Mouse (Mus musculus): Measurements from ENCODE around the gene Cd46.

Gene Cd46

DNA sequence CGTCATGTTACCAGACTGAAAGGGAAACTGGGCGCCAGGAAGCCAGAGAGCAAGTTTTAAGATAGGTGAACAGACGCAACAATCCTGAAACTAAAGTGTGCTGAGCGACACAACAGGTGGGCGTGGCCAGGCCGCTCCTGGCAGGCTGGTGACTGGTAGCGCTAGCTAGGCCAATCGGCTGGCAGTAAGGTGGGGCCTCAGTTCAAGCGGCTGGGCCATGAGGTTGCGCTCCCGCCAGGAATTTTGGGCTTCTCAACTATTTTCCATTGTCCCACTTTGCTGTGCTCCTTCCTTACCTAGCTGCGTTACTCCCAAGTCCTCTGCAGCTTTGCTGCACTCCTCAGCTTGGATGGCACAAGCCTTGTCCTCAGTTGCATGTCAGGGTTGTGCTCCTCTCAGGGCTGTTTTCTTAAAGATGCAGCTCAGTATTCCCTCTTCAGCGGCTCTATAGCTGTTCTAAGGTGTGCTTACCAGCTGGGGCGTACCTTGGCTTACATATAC, at the start of gene Cd46:
Gene Cd46 (minus strand): TSS at position 30 of the 501 bp plus-strand sequence.
- DNase-seq (ENCODE audit: low read depth, low spot score) = no peak

DNA sequence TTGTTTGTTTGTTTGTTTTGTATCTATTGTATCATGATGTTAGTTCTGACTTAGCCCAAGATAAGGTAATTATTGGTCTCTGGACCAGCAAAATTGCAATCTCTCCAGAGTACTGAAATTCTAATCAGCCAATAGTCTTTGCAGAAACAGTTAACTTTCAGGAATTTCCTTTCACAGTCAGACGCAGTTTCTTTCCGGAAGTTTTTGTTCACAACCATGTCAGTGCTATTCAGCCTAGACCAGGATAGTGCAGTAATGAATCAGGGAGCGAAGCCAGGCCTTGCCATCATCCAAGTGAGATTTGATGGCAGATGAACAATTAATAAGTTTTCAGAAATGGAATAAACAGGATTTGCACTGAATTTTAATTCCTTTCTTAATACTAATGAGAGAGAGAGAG, 40.0 kb upstream of the Cd46 start:
- no peak for DNase-seq (ENCODE audit: low read depth, low spot score)

DNA sequence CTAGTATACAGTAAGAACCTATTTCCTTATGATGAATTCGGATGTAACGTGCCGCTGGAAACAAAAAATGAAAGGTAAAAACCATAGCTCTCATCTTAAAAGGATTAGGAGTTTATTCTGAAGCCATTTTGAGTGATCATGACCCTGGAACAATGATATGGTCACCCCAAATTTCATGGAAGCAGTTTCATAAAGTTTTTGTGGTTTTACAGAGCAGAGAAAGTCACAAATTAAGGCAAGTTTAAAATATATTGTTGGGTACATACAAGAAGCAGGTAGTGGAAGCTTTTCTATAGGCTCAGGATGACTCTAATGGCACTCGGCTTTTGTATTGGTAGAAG, 39.6 kb upstream of the Cd46 start:
- DNase-seq (ENCODE audit: low read depth, low spot score) = no peak

DNA sequence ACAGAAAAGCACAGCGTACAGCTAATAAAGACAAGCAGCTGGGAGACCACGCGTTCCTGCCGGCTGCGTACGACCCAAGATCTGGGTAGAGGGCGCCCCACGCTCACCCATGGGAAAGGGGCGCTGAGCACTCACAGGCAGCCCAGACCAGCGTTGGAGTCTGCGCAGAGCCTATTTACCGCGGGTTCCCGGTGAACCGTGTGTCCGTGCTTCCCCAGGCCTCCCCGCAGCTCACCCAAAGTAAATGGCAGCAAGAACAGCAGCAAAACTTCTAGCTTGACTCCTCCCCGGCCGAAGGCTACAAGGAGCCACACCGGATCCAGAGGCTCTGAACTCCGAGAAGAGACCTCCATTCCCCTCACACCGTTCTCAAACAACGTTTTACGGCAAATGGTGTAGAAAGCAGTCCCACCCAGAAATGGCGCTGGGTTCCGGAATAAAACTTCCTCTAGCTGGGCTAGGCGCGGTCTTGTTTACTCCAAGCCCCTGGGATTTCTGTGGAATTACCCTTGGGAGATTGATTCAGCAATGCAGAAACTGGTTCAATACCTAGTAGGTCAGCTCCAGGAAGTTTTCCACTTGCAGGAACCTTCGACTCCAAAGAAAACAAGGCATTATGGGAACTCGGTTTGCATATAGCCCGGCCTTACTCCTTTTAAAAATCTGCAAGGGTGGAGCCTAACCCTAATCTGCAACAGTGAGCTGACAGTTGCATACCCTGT, 39.1 kb upstream of the Cd46 start, which contains the start of gene Cr1l:
Gene Cr1l (minus strand): TSS at position 634 of the 722 bp plus-strand sequence.
- DNase-seq (ENCODE audit: low read depth, low spot score) = peak; percentile 70

DNA sequence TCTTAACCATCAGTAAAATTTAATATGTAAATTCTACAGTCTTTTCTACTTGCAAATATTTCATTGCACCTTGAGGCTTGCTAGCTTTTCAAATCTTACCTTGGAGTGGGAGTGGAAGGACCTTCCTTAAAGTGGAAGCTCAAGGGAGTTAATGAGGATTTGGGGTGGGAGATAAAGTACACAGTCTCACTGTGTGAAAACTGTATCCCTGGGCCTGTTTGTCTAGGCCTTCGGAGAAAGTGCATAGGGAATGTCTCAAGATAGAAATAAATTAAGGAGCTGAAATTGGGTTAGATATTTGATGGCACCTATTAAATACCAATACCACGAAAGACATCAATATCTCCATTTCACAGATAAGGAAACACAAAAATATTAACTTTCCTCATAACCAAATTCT, 38.4 kb upstream of the Cd46 start:
- DNase-seq (ENCODE audit: low read depth, low spot score) = peak; percentile 31

DNA sequence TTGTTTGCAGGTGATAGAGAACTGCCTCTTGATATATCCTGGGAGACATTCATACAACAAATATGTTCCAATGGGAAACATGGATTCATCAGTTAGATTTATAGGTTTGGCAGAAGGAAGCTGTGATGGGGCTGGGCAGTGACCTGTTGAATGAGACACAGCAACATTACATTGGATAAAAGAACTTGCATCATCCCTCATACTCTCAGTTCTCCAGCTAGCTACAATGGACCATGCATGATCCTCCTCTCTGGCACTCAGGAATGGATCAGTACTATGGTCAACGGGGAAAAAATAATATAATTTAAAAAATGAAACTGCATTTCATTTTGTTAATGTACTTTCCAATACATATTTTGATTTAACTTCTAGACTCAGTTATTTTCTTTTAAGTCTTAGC, 37.8 kb upstream of the Cd46 start:
- DNase-seq (ENCODE audit: low read depth, low spot score) = no peak

DNA sequence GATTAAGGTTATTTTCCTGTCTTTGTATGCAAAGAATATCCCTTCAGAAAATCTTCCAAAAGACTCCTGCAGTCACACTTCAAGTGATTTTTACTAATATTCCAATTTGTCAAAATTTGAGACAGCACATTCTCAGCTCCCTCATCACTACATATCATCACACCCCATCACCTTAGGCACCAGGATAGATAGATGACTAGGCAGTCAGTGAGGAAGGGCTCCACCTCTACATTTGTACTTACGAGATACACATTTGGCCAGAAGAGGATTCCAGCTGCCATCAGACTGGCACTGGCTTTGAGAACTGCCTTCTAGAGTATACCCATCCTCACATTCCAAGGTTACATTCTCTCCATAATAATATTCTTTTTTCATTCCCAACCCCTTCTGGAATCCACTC, 22.4 kb upstream of the Cd46 start:
- DNase-seq (ENCODE audit: low read depth, low spot score) = no peak

DNA sequence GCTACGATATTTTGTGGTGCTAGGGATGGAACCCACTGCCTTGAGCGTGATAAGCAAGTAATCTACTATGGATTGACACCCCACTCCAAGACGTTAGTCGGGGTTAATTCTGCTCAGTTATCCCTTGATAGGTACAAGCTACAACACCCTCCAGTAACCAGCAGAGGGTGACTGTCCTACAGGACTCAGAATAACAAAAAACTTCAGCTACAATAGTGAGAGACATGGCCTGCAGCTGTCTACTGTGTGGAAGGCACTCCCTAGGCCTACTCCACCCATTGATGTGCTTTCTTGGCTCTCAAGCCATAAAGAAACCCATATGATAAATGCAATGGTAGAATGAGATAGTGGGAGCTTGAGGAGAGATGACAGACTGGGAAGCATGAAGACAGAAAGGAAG, 21.6 kb upstream of the Cd46 start:
- no peak for DNase-seq (ENCODE audit: low read depth, low spot score)

DNA sequence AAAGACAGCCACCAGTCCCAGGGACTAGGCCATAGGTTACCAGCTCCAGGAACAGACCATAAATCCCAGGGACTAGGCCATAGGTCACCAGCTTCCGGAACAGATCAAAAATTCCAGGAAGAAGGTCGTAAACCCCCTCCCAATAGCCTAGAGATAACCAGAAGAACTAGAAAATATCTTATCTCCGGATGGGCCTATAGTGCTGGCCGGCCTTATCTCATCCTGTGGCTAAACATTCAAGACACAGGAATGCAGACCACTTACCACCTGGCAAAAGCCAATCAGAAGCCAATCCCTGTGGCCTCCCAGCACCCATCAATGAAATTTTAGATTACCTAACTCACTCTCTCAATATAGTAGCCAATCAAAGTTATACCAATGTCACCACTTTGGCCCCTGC, 8.6 kb upstream of the Cd46 start:
- DNase-seq (ENCODE audit: low read depth, low spot score) = no peak

DNA sequence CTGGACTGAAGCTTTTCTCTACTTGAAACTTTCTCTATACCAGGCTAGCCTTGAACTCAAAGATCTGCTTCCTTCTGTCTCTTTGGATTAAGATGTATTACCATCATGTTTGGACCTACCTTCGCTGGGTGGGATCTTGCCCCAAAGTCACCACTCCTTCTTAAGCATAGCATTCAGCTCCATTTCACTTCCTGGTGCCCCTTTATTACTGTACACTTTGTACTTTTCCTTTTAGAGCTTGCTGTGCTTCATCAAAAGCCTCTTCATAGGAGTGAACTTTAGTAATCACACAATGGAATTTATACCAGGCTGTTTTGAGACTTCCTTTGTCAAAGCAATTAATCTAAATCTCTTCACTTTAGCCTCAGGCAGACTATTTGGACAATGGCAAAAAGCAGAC, 6.0 kb upstream of the Cd46 start:
- no peak for DNase-seq (ENCODE audit: low read depth, low spot score)

DNA sequence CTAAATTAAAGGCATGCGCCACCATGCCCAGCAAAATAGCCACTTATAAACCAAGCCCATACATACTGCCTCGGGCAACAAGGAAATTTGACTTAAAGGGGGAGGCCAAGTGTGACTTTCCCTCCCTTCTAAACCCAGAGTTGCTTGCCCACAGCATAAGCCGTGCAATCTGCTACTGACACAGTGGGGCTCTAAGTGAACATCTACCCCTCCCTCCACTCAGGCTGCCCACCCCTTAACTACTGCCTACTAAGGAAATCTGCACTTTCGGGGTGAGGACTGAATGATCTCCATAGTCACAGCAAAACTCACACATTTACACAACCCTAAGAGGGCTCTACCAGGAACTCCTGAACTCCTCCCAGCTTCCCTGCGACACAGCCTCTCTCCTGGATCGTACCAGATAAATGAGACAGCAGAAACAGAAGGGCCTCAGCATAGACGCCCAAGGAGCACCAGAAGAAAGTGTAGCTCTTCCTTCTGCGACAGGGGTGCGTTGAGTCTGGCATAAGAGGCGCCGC, 290 bp downstream of the Cd46 start:
- peak; percentile 90 for DNase-seq (ENCODE audit: low read depth, low spot score)

DNA sequence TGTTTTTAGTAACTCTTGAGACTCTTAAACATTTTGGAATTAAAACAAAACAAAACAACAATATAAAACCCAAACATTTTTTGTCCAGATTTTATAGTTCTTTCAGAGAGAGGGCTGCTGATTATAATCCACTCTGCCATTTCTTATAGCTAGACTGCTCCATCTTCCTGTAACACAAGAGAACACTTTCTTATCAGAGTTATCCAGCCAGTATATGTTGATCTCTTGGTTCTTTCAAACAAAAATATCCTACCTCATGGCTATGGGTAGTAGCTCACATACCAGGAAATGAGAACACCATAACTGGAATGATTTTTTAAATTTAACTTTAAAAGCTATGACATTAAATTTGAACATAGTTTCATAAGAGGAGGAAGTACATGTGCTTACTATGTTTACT, 9.9 kb downstream of the Cd46 start:
- DNase-seq (ENCODE audit: low read depth, low spot score) = no peak

DNA sequence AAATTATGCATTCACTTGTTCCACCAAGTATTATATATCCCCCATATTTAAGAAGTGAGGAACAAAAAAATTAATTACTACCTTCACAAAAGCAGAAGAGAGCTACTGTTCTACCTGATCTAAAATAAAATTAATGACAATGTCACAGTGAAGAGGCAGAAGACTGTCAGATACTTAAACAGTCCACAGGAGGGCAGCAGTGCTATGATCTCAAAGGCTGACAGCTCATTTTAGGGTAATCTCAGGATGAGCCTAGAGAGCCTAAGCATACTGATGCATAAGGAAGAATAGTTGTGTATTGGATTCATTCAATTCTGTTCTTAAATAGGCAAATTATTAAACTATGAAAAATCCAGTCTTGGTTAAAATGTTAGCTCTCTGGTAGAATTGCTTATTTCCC, 51.6 kb downstream of the Cd46 start:
- DNase-seq (ENCODE audit: low read depth, low spot score) = peak; percentile 45

DNA sequence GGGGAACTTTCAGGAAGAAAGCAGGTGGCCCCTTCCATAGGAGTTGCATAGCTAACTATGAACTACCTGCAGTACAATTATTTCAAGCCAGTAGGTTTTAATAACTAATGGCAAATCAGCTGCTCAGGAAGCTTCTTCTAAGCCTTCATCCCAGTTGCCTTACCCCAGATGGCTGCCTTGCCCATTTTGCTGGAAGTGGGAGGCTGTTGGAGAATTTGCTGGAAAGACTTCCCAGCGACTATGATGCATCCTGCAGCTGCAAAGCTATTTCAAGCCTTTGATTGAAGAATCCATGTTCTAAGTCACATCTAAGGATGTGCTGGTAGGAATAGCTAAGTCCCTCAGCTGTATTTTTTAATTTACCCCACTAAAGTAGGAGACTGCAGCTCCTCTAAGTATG, 53.7 kb downstream of the Cd46 start:
- no peak for DNase-seq (ENCODE audit: low read depth, low spot score)

DNA sequence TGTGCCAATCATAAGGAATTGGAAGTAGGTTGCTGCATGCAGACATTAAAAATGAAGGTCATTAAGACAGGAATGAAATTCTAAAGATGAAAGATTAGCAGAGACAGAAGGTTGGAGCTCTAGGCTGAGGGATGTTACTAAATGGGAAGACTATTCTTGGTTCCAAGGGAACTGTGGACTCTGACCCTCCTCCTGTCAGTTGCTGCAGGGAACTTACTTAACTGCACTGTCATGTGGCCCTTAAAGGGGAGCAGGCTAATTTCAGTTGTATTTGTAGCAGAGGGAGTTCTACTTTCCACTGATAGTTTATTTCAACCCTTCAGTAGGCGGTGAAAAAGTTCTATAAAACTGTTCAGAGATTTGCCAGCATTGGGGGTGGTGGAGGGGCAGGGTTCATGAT, 54.1 kb downstream of the Cd46 start:
- DNase-seq (ENCODE audit: low read depth, low spot score) = no peak

DNA sequence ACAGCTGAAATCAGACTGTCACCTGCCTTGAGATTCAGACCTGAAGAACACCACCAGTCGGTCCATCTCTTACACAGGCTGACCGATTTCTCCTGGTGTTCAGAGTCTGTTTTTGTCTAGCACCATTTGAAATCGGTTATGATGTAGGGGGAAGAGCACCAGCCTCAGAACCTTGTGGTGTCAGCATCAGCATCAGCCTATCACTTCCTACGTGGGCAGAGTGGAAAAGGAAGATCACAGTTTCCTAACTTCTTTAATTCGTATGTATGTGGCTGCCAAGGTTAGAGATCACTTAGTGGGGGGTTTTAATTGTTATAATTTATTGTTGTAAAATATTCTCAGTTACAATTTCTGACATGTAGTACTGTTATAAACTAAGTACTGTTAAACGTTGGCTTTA, 54.6 kb downstream of the Cd46 start:
- no peak for DNase-seq (ENCODE audit: low read depth, low spot score)

DNA sequence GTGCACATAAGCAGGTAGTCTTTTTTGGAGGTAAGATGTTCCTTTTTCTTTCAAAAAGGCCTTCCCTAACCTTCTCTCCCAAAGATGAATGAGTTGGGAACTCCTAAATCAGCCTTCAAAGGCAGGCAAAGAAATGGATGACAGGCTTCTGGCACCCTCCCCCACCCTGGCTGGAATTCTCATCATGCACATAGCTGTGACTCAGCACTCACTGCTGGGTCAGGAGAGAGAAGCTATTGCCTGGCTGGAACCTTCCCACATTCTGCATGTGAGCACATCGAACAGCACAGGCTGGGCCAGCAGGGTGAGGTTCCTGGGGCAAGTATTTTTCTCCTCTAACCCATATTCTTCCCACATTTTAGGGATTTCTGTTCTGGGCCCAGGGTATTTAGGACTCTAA, 58.1 kb downstream of the Cd46 start:
- DNase-seq (ENCODE audit: low read depth, low spot score) = peak; percentile 15

DNA sequence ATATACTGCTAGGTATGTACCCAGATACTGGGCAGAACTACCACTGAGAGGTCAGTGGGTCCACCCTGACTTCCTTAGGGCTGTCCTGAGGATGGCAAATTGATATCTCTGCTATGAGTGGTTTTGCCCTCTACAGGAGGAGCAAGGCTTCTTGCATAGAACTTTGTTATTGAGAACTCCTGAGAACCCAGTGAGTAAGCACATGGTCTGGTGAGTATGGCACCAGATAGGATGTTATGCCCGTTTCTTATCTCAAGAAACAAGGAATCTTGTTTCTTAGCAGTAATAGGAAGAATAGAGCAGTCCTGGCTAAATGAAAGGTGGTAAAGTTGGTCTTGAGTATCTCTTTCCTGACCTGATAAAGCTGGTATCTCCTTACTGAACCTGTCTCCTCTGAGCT, 59.3 kb downstream of the Cd46 start:
- DNase-seq (ENCODE audit: low read depth, low spot score) = peak; percentile 12

DNA sequence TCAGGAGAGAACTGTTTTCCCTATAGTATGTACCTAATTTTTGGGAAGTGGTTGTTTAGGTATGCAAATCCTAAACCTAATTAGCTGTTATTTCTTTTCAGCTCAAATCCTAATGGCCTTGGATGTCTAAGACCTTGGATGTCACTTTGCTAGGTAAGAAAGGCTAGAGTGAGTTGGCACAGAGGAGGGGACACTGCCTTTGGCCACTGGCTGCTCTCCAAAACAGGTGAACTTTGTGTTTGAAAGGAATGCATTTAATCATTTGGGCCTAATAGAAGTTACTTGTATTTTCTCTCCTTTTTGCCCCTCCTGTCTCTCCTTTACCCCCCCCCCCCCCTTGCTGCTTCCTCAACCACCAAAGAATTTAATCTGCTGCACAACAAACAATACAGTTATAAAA, 60.3 kb downstream of the Cd46 start:
- no peak for DNase-seq (ENCODE audit: low read depth, low spot score)

DNA sequence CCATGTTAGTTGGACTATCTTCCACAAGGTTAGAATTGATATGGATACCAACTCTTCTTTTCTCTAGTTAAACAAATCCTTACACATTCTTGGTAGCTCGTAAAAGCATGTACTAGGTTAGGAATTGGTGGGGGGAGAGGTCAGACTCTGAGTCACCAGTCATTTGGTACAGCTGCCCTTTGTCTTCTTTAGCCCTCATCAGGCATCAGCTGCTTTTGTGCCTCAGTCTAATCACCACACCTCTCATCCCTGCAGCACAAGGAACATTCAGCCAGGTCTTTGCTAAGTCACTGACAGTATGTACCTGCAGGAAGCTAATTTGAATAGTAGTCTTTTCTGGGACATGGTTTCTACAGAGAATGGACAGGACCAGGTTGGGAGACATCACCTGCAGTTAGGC, 64.5 kb downstream of the Cd46 start:
- DNase-seq (ENCODE audit: low read depth, low spot score) = no peak

DNA sequence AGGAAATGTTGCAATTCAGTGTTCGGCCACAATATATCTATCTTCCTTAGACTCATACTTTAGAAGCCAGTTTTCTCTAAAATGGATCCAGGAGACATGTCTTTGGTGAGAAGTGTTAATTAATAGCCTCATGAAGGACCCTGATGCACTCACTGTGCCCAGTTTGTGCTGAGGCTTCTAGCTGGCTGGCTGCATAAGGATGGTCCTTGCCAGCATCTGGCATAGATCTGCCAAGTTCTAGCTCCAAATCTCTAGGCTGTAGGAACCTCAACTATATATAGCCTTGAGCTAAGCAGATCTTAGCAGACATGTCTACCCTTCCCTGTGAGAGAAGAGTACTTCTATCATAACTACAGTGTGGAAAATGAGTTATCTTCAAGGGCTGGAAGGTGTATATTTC, 68.2 kb downstream of the Cd46 start:
- no peak for DNase-seq (ENCODE audit: low read depth, low spot score)

DNA sequence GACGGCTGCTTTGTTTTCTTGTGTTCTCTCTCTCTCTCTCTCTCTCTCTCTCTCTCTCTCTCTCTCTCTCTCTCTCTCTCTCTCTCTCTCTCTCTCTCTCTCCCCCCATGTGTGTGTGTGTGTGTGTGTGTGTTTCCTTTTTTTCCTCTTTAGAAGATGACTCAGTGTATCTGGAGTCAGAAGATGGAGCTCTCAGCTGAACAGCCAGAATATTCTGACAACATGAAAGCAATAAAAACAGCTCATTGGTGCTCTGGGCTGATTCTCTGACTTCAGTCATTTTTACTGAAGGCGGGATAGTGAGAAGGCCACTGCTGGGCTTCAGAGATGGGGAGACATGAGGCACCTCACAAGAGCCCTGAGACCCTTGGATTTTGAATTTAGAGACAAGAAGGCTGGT, 70.2 kb downstream of the Cd46 start:
- no peak for DNase-seq (ENCODE audit: low read depth, low spot score)

DNA sequence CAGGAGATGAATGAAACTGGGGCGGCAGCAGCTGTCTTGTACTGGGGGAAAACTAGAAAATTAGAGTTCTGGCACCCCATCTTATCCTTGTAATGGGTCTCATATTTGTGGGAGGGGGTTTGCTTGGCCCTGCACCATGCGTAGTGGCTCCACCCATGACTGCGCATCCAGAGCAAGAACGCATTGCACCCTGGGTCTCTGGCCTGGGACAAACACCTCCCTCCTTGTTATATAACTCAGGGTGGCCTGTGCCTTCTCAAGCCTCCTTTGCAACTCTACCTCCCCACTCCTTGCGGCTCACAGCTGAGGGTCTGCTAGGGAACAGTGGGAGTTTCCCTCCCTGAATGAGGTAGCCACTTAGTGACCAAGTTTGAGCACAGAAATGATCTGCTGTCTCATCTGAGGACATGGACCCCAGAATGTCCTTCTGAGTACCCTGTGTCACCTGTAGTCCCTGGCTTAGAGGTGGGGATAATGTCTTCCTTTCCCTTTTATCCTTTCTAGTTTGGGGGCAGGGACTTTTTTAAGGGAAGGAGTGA, 72.9 kb downstream of the Cd46 start:
- DNase-seq (ENCODE audit: low read depth, low spot score) = no peak
